Mouse (Mus musculus) large intestine, adult 2 months (tissue): ENCODE measurements around the gene Zdhhc11. TPM values are rescaled to one million over a fixed set of nuclear protein-coding genes. Genes with fewer than 3 reads are reported as not detected.

ENCODE experiments used
- polyA plus RNA-seq: library from polyadenylated mRNA; depleted of rRNA; stranded (reverse); fragments of >200 nt; gene quantifications from 2 replicates; pipeline ENCODE4 v1.2.3, GENCODE M21; 2012; rRNA removed

Zdhhc11 gene
- polyA plus RNA-seq, 1 experiment, result not detected

Other genes with a start within 250 kb of the Zdhhc11 start
- 74.3 and 141 TPM in 2 replicates for gene Slc12a7, start 230.8 kb upstream of the Zdhhc11 start, polyA plus RNA-seq
- gene Nkd2, start 116.2 kb upstream of the Zdhhc11 start, polyA plus RNA-seq, result 14.6 and 17.4 TPM in 2 replicates
- gene Trip13, start 26.1 kb upstream of the Zdhhc11 start, polyA plus RNA-seq, result 2.9 and 3.1 TPM in 2 replicates
- gene Brd9, start 26.0 kb upstream of the Zdhhc11 start, polyA plus RNA-seq, result 31.3 and 33.8 TPM in 2 replicates
- gene Tppp, start 45.6 kb downstream of the Zdhhc11 start, polyA plus RNA-seq, result 16.1 and 20.9 TPM in 2 replicates
- gene Cep72, start 98.4 kb downstream of the Zdhhc11 start, polyA plus RNA-seq, result 2.8 and 2.9 TPM in 2 replicates
- 17.0 and 89.2 TPM in 2 replicates for gene Slc9a3, start 157.6 kb downstream of the Zdhhc11 start, polyA plus RNA-seq
- 37.5 and 40.4 TPM in 2 replicates for gene Exoc3, start 244.9 kb downstream of the Zdhhc11 start, polyA plus RNA-seq